Mouse (Mus musculus) spleen, embryonic (tissue): ENCODE data around the gene Zranb1.

Source experiments
- CTCF ChIA-PET: fragments of 350-600 bp; sonication (Branson Sonifier 250); formaldehyde crosslinking; loops from one replicate; lab custom pipeline; 2022; lab: Charles Lee

Zranb1 gene

GRCm38 (mm10) chr7:133032589-133033203 lies 101.8 kb downstream of the Zranb1 start:
- CTCF ChIA-PET: no interaction called here

DNA sequence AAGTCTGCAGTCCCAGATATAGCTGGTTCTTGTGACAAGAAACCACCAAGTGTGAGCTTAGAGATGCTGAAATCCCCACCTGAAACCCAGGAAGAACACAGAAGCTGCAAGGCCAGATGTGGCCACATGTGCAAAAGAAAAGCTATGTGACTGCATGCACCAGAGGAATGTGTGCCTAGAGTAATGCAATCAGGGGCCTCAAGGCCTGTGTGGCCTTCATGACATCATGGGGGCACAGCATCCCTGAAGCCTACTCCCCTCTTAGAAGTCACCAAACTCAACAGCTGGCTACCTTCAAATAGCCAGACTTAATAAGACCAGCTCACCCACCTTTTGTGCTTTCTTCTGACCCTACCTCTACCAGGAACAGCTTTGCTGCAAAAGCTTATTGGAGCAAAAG lies 105.0 kb downstream of the Zranb1 start:
- CTCF ChIA-PET: no interaction called here
